Mouse (Mus musculus) spleen, adult 12 weeks (tissue): ENCODE measurements around the gene Mkrn3.

Experiments used
- DNase-seq: peaks from one replicate; pipeline ENCODE4 v3.0.0; 2022; ENCODE audit warnings: low spot score

Gene Mkrn3

DNA sequence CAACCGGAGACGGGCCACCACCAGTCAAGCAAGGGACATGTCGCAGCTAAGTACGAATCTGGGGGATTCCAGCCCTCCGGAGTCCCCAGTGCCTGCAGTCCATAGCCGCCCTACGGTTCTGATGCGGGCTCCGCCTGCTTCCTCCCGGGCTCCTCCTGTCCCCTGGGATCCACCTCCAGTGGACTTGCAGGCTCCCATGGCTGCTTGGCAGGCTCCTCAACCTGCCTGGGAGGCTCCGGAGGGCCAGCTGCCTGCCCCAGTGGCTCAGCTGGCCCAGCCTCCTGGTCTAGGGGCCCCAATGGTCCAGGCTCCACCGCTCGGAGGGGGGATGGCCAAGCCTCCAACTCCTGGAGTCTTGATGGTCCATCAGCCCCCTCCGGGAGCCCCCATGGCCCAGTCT is 42.6 kb downstream of the Mkrn3 start:
- no peak for DNase-seq

DNA sequence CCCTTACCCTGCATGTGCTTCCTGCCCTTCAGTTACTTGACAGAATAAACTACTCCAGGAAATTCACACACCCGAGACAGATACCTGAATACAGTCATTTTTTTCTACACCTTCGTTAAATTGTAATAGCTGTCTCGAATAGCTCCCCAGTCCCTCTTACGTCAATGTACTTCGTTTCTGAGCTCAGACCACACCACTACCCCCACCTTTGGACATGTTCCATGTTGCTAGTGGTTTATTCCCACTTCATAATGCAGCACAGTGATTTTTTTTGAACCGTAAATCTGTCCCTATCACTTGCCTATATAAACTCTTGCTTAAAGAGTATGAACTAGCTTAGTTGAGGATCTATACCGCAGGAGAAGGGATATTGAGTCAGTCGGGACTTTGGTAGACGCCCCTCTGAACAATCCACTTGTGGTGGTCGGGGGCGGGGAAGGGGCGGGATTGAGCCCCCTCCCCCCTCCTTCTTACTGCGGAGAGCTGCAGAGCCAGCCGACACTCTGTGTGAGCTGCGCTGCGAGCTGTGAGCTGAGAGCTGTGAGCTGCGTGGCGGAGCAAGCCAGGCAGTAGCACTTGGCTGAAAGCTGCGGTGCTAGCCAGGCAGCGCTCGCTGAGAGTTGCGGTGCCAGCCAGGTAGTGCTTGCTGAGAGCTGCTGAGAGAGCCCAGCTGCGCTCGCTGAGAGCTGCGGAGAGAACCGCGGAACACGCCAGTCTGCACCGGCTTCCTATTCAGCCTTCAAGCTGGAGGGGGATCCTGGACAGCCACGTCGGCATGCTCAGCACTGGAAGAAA is 43.2 kb downstream of the Mkrn3 start, which contains the start of gene Magel2:
Gene Magel2, plus strand, starts transcription at position 501 of the 795 bp plus-strand sequence.
- DNase-seq, result no peak

DNA sequence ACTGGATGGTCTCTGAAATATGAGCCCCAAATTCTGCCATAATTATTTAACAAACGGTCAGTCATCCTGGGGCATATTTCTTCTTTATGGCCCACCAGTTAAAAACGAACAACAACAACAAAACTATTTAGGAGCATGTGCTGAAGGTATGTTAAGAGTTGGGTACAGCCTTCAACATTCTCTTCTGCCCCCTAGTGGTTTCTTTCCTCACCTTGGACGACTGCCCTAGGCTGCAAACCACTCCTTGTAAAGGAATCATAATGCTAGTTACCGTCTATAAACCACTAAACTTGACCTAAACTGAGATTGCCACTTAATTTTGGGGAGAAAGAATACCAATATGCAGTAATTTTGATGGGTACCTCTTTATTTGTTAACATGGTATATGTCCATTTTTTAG is 44.3 kb downstream of the Mkrn3 start:
- no peak for DNase-seq
